Mouse (Mus musculus) kidney, adult 9 months (tissue): ENCODE measurements at regions not wholly inside any gene's neighbourhood (a gene's known extent, or its start where the extent isn't known, plus 50 kb on each side); places are given as distances from the start of the nearest gene placed in this dataset.

Source experiments
- DNase-seq: peaks from one replicate; pipeline ENCODE4 v3.0.0; 2022

DNA sequence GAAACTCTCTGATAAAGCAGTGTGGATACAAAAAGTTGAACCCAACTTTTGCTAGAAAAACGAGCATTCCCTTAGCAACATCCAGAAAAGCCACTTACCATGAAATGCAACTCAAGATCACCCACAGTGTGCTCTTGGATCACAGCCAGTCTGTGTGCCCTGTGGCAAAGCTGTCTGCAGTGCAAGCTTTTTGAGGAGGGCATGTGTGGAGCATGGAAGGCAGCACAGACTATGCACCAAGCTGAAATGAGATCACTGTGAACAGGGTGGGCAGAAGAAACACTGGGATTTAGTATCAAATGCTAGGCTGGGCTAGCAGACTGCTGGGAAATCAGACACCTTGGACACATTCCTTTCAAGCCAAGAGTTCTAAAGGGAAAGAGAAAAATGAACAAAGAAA lies 162.4 kb downstream of the Sim1 start:
- DNase-seq = no peak

DNA sequence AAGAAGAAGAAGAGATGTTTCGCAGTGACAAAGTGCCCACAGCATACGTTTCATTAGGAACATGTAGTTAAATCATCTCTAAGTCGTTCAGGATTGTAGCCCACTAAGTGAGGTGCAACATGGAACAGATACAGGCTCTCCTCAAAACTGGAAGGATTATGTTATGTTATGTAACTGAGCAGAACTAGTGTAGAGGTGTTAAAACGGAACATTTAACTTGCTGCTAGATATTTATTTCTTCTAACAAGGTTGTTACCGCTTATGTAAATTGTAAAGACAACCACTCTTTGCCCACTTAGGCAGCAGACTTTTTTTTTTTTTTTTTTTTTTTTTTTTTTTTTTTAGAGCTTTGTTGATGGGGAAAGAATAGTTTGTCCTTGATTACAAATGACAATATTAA lies 163.8 kb downstream of the Sim1 start:
- no peak for DNase-seq

DNA sequence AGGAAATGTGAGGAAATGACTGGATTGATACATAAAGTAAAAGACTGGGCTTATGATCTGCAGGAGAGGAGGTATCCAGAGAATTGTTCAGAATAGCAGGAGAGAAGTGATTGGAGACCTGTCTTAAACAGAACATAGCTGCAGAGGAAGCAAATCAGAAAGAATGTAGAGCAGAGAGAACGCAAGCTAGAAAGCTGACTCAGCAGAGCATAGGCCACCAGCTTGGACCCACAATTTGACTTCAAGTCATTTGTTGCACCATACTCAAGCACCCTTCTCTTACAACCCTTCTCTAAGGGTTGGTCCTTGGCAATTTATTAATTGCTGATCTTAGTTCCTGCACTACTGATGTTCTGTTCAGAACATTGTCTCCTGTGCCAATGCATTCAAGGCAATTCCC lies 207.0 kb downstream of the Sim1 start:
- DNase-seq = no peak

DNA sequence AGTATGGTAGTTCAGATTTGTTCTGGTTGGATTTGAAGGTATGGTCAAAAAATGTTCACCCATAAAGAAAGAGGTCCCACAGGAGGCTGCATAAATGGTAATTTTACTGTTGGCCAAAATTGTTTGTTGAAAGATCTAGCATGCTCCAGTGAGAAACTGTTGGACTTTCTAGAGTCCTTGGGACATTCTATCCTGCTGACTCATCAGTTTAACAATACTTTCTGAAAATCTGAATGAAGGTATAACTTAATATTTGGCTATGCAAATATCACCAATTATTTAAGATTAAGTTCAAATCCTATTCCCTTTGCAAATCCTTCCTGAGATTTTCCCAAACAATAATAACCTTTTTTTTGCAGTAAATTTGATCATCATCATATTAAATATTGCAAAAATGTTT lies 257.3 kb downstream of the Sim1 start:
- no peak for DNase-seq

DNA sequence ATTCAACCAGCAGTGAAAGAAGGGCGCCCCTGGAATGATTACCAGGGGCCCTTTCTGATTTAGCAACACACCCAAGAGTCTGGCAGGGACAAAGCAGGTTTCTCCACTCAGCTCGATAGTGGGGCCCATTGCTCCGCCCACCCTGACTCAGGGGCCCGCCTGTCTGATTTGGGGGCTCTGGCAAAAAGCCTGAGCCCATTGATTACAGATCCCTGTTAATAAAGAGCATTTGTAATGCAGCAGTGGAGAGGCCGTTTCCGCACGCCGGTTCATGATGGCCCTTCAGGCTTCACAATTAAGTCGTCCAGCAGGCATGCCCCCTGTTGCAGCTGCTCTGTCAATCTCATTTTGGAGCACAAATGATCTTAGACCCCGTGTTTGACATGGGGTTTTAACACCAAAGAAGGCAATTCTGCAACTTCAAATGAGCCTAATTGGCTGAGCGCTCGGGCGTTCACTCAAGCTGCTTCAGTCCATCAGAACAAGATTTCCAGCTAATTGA lies 259.0 kb downstream of the Sim1 start:
- DNase-seq = no peak

DNA sequence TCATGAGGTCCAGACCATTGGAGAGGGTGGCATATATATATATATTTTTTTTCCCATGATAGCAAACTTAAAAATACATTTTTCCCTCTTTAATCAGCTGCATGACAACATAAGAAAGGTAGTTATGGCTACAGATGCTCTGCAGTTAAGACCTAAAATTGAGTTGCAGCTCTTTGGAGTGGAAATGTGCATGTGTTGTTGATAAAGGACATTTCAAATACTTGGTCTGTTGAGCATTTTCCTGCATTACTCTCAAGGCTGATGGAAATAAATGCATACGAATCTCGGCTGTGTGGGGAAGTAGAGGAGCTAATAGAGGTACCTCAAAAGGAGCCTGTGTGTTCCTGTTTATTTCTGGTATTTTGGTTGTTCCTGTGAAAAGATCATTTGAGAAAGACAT lies 259.5 kb downstream of the Sim1 start:
- no peak for DNase-seq

DNA sequence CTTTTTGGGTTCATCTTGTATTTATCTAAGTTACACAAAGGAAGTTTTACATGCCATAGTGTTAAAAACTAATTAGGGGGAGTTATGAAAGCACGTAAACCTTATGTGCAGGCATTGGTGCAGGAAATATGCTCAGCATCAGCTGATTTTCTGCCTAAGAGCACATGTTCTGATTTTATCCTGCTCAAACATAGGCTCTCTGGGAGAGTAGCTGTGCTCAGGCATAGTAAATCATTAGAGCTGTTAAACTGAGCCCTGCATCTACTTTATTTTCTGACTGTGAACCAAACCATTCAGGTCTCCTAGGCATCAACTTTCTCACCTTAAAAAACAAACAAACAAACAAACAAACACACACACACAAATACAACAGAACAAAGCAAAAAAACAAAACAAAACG lies 260.2 kb downstream of the Sim1 start:
- DNase-seq = no peak

DNA sequence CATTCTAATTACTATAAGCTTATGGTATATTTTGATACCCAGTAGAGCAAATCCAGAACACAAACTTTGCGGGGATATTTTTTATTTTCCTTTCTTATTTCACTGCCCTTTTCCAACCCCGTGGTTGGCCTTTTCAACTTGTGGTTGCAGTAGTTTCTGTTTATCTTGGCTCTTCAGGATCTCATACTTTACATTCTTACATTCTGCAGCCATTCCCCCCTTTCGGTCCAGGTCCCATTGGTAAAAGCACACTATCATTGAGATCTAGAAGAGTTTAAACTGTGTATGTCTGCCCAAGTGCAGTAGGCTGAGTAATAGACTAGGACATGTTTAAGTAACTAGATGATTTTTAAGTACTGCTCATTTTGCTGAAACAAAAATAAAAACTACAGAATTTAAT lies 279.1 kb downstream of the Sim1 start:
- no peak for DNase-seq

DNA sequence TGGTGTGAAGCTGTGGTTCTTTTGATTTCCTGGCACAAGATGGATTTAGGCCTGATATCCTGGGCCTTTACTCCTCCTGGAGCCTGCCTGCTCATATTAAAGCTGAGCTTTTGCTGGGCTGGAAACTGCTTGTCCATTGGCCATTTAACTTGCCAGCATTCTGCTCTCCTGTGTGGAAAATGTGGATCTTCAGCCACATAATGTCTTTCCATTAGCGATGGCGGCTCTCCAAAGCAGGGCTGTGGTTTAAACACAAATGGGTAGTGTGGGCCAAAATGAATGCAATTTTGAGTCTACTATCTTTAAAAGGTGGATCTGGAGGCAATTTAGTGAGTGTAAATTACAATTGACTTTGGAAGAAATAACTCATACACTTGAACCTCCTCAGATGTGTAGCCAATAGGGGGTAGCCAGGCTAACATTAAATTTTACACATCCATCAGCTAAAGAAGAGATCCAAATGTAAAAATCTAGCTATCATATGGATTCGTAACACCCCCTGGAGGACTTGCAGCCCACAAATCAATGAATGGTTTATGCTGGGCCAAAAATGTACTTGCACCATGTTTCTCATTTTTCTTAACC lies 281.5 kb downstream of the Sim1 start:
- DNase-seq = no peak

DNA sequence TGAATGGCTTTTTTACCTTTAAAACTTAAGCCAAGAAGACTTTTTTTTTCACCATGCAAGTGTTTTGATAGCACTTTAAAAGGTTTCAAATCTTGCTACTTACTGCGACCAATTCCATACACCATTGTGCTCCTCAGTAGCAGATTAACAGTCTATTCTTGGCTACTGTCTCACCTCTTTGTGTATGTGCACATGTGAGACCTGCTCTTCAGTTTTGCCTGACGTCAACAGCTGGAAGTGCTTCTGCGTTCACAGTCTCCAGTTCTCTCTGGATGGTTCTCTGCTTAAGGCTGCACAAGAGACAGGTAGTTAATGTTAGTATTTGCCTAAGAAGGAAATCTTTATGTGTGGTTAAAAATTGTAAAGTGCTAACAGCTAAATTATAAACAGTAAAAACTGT lies 282.1 kb downstream of the Sim1 start:
- no peak for DNase-seq

DNA sequence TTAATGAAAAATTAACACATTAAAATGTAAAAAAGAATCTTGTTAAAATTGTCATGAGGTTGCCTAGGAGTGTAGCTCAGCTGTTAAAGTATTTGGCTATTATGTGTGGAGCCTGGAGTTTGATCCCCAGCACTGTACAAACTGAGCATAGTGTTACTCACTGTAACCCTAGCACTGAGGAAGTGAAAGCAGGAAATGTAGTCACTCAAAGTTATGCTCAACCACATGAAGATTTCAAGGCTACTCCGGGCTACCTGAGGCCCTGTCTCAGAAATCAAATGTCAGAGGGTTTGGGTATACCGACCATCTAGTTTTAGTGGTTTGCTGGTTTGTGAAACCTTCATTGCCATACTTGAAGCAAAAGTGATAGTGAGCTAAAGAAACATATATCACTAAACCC lies 287.2 kb downstream of the Sim1 start:
- no peak for DNase-seq

DNA sequence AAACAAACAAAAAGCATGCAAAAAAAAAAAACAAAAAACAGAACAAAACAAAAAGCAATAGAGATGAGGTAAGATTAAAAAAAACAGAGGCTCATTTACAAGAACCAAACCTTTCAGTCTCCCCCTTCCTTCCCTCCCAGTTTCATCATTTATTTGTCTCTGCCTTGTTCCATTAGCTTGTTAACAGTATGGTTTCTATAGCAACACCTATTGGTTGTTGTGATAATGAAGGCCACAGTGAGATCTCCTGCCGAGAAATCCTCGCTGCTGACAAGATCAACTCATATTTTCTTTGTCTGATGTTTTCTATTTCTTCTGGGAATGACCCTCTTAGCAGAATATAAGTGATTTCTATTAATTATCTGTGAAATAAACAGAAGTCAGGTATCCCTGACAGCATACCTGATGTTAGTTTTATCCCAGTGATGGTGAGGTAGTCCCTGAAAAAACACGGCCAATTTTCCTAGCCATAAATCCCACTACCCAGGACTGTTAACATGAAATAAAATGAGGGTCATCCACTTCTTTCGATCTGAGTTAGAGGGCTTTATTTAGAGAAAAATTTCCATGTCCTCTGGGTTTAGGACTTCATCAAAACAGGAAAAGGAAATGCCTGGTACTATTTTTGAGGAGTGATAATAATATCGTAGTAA lies 288.9 kb upstream of the Gm49339 start:
- DNase-seq = no peak

DNA sequence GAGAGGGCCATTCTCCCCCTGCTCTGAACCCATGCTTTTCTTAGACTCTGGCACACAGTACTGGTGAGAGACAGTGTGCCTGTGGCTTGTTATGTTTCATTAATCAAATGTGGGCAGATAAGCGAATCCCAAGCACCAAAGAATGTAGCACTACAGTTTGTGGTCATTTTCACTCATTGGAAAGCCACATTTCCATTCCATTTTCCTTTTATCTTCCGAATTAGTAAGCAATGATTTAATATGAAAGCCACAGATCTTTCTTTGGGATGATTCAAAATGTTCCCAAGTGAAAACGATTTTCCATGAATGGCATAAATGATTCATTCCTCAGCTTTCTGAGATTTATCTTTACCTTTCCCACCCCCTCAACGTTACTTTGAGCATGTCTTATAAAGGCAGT lies 260.9 kb upstream of the Gm49339 start:
- DNase-seq = no peak

DNA sequence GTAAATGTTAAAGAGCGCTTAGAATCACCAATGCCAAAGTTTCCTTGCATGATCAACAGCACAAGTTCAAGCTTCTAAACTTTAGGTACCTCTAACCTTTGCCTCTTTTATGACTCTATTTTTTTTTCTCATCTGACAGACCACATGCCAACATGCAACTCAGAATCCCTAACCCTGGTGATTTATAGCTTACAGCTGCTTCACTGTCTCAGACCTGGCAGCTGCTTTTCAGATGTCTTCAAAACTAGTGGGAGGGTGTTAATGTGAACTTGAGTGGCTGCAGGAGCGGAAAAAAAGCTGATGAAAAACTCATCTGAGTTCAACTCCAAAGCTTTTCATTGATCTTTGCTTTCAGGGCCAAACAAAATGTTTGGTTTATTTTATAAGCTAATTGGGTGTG lies 246.8 kb upstream of the Gm49339 start:
- no peak for DNase-seq

DNA sequence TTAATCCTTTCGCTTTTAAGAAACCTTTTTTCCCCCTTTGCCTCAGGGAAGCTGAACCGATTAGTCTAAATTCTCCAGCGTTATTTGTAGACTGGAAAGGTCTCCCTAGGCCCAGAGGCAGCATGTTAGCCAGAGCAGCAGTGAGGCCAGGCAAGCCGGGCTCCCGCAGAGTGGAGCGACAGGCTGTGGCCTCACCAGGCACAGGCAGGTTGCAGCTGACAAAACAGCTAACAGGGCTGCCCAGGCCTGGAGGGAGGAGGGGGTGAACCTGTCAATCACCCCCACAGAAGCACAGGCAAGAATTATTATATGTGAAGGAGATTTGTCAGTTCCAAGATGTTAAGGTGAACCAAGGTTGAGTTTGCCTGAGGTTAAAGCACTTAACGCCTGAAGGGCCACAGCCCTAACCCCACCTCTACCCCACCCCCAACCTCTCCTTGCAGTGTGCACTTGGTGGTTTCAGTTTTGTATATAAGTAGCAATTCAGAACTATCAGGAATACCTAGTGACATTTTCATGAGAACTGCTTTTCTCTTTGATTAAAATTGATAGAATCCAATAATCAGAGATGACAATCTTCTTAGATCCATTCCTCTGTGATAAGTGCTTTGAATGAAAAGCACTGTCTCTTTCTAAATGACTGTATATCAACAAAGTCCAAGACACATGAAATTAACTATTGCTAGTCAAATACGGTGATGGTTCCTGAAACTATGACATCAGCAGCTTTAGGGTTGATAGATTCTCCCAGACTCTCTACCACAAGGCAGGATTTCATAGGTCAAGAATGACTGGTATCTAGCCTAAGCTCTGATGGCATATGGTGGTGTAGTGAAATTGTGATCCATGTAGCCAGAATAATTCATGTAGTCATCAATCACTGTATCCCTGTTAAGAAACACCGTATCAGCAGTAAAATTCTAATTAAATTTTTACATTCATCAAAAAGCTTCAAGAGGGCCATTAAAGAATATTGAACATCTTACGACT lies 244.5 kb upstream of the Gm49339 start:
- DNase-seq = peak; percentile 9

DNA sequence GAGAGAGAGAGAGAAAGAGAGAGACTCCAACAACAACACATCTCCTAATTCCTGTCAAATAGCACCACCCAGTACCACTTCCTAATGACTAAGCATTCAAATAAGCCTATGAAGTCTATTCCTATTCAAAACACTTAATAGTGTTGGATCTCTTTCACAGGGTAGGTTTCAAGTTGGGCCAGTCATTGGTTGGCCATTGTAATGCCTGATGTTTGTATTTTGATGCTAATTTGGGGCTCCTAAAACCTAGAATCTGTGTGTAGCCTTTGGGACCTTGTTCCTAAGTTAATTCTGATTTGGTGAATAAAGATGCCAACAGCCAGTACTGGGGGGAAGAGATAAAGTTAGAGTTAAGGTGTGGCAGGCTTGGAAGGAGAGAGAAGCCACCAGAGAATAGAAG lies 242.3 kb upstream of the Gm49339 start:
- no peak for DNase-seq

DNA sequence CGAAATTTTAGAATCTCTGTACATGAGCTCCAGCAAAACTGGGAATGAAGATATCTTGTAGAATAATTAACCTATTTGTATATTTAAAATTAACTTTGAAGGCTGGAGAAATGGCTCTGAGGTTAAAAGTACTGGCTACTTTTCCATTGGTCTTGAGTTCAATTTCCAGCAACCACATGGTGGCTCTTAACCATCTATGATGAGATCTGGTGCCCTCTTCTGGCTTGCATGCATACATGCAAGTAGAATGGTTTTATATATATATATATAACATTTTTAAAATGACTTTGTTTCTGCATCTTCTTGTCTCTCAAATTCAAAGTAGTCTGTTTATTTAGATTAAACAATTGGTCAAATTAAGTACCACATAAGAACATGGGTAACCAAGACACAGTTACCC lies 227.0 kb upstream of the Gm49339 start:
- no peak for DNase-seq

DNA sequence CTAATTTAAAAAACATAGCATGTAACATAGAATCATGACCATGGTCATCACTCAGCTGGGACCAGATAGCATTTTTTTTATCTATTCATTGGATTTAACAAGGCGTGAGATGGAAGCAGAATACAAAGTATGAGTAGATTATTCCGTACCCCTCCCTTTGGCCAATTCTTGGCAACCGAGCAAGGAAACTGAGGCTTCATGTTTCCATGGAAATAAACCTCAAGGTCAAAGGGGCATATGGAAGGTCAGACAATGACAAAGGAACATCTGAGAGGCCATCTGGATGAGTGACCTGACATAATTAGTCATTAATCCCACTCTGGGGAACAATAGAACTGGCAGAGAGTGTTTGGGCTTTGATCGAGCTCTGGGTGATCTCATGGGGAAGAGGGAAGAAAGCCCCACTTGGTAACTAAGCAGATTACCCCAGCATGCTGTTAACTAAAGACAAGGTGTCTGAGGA lies 222.8 kb upstream of the Gm49339 start:
- no peak for DNase-seq

DNA sequence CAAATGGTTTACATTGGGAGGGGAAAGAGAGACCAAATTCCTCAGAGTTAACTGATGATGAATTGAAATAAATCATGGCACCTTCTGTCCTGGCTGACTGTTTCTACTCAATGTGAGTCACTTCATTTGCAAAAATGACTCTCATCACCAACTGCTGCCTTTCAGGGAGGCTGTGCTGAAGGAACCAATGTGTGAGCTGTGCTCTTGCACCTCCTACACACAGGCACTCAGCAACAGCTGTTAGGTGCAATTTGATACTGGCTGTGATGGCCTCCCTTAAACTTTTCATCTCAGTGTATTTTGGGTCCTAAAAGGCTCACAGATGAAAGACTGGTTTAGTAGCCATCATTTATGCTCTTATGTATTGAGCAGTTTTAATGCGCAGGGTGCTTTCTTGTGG lies 209.0 kb upstream of the Gm49339 start:
- no peak for DNase-seq

DNA sequence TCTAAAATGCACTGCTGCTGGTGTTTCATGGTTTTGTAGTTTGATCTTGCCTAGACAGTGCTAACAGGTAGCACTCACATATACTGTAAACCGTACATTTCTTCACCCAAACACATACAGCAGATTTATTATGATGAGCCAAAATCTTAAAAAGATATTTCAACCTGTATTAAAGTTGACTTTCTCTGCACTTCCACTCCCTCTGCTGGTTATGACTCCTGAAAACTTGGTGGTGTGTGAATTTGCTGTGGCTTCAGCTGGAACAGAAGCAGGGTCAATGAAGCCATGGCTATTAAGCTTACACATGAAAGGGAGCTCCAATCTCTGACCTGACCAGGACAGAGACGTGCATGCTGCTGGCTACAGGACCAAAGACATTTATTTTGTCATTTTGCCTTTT lies 202.2 kb upstream of the Gm49339 start:
- DNase-seq = no peak

DNA sequence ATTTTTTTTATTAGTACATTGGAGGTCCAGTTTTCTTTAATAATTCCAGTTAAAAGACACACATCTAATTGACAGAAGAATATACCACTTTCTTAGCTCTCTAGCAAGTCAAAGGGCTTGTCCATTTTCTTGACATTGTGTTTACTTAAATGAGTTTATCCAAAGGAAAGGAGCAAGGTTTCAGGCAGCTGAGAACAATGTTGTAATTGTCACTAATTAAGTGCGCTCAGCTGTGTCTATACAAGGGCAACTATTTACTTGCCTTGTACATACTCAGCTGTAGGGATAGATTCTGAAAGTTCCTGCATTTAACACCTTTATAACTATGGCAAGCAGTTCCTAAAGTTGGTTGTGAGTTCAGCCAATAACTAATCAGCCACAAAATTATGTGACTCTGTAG lies 198.0 kb upstream of the Gm49339 start:
- no peak for DNase-seq

DNA sequence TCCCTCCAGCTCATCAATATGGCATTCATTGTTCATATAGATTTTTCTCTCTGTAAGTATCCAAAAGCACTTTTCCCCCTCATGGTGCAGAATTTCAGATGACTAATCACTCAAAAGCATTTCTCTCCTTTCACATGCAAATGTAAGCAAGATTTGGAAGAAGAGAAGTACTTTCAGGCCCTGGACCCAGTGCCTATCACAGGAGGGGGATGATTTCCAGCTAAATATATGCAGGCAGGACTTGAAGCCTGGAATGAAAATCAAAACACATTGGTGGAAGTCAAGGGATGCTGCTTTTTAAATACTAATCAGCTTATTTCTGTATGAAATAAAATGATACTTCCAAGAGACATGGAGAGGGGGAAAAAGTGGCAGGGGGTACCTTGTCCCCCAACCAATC lies 195.9 kb upstream of the Gm49339 start:
- DNase-seq = no peak

DNA sequence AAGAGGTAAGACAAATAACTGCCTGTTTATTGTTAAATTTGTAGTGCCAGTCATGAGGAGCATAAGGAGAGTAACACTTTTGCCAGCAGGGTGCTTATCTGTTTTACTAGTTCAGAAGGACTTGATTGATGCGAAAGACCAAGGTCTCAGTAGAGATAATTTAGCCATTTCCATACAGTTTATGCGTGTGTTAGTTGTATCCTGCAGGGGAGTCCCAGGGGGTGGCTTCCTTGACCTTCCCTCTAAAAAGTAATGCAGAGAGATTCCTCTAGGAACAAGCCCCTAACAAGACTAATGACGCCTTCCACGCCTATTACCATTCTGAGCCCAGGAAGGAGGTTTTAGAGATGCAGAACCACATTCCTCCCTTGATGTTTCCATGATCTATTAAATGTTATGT lies 192.6 kb upstream of the Gm49339 start:
- DNase-seq = no peak
